Mouse (Mus musculus) liver, adult 2 months (tissue): ENCODE data around the gene Gngt1.

Source experiments
- CTCF ChIP-seq: fragments of 200-500 bp; IDR thresholded peaks from 2 replicates; pipeline ENCODE4 v1.5.1; 2011; ENCODE audit warnings: low read depth, low read length, control low read depth
- POLR2A ChIP-seq: fragments of 200-500 bp; IDR thresholded peaks from 2 replicates; pipeline ENCODE4 v1.6.1; 2011; ENCODE audit warnings: low read length, control low read depth; ENCODE audit not compliant: insufficient read depth; ENCODE audit errors: extremely low read depth

DNA sequence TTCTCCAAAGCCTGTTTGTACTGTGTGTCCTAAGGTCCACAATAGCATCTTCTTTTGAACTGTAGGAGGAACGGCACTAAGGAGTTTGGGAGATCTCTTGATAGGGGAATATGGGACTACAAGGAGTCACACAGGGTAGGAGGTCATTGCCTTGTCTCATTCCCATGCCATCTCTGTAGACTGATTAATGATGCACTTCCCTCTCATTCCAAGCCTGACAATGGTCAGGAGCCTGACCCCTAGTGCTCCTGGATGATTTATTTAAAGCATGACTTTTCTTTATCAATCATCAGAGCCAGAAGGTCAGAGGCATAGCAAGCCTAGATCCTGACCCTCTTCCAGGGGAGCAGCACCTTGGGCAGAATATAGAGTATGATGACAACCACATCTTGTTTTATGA lies 29.1 kb downstream of the Gngt1 start:
- TF ChIP-seq CTCF (no peak), POLR2A (no peak)
